Mouse (Mus musculus) cerebellum, postnatal 14 days (tissue): ENCODE measurements around the gene Atg16l2.
A peak's percentile ranks its signal among the peaks of the same experiment; 100 is the strongest.

Experiments used
- DNase-seq, 2 experiments: peaks; one replicate each; pipeline ENCODE4 v3.0.0; 2021; ENCODE audit warnings: mixed read lengths in 2 of 2

The Atg16l2 gene

GRCm38 (mm10) chr7:101320399-101321217 lies 18.6 kb upstream of the Atg16l2 start:
- DNase-seq: peak; percentile 71 to 76

- no peak for DNase-seq
These were observed 17.7 kb upstream of the Atg16l2 start for GRCm38 (mm10) chr7:101319796-101320195.

- DNase-seq: peak in 1 of 2 experiments; percentile 29
These were observed 16.8 kb upstream of the Atg16l2 start for GRCm38 (mm10) chr7:101318848-101319247.

- DNase-seq: no peak
These were observed 15.0 kb upstream of the Atg16l2 start, which contains the start of gene Stard10 for GRCm38 (mm10) chr7:101317014-101317413. Stard10 (plus strand) TSS chr7:101317086.

GRCm38 (mm10) chr7:101316591-101317001 lies 14.5 kb upstream of the Atg16l2 start:
- DNase-seq: no peak

GRCm38 (mm10) chr7:101315699-101316098 lies 13.6 kb upstream of the Atg16l2 start:
- DNase-seq: no peak

GRCm38 (mm10) chr7:101314396-101314795 lies 12.3 kb upstream of the Atg16l2 start:
- DNase-seq: no peak

GRCm38 (mm10) chr7:101313033-101313432 lies 11.0 kb upstream of the Atg16l2 start:
- no peak for DNase-seq

GRCm38 (mm10) chr7:101311061-101311460 lies 9.0 kb upstream of the Atg16l2 start:
- no peak for DNase-seq

GRCm38 (mm10) chr7:101310327-101311028 lies 8.4 kb upstream of the Atg16l2 start:
- peak; percentile 98 to 99 for DNase-seq

- DNase-seq: no peak
These were observed 7.9 kb upstream of the Atg16l2 start for GRCm38 (mm10) chr7:101309985-101310326.

GRCm38 (mm10) chr7:101306841-101307240 lies 4.8 kb upstream of the Atg16l2 start:
- DNase-seq: no peak

- no peak for DNase-seq
These were observed 640 bp upstream of the Atg16l2 start for GRCm38 (mm10) chr7:101302691-101303090.

- no peak for DNase-seq
These were observed 630 bp downstream of the Atg16l2 start for GRCm38 (mm10) chr7:101301361-101301880.

GRCm38 (mm10) chr7:101298375-101298774 lies 3.7 kb downstream of the Atg16l2 start:
- DNase-seq: no peak

GRCm38 (mm10) chr7:101297023-101297405 lies 5.0 kb downstream of the Atg16l2 start:
- DNase-seq: peak in 1 of 2 experiments; percentile 59

- peak; percentile 90 to 94 for DNase-seq
These were observed 5.6 kb downstream of the Atg16l2 start for GRCm38 (mm10) chr7:101296252-101297022.

- no peak for DNase-seq
These were observed 6.6 kb downstream of the Atg16l2 start for GRCm38 (mm10) chr7:101295438-101295837.

GRCm38 (mm10) chr7:101293611-101294010 lies 8.4 kb downstream of the Atg16l2 start:
- DNase-seq: no peak

- no peak for DNase-seq
These were observed 8.9 kb downstream of the Atg16l2 start for GRCm38 (mm10) chr7:101293138-101293537.

GRCm38 (mm10) chr7:101292696-101293095 lies 9.4 kb downstream of the Atg16l2 start:
- no peak for DNase-seq

GRCm38 (mm10) chr7:101292086-101292485 lies 10.0 kb downstream of the Atg16l2 start:
- DNase-seq: no peak

GRCm38 (mm10) chr7:101291641-101292040 lies 10.4 kb downstream of the Atg16l2 start:
- no peak for DNase-seq
